Mouse (Mus musculus) WW6 (cell line): ENCODE data around the gene Dram1.
A peak's percentile ranks its signal among the peaks of the same experiment; 100 is the strongest.

Experiments used
- DNase-seq: peaks from one replicate; pipeline ENCODE4 v3.0.0-alpha.2; 2013; ENCODE audit warnings: low read depth, low spot score

Gene Dram1

GRCm38 (mm10) chr10:88350687-88351086, 28.2 kb downstream of the Dram1 start:
- no peak for DNase-seq

- no peak for DNase-seq
Measured at GRCm38 (mm10) chr10:88349800-88350199, 29.1 kb downstream of the Dram1 start.

DNA sequence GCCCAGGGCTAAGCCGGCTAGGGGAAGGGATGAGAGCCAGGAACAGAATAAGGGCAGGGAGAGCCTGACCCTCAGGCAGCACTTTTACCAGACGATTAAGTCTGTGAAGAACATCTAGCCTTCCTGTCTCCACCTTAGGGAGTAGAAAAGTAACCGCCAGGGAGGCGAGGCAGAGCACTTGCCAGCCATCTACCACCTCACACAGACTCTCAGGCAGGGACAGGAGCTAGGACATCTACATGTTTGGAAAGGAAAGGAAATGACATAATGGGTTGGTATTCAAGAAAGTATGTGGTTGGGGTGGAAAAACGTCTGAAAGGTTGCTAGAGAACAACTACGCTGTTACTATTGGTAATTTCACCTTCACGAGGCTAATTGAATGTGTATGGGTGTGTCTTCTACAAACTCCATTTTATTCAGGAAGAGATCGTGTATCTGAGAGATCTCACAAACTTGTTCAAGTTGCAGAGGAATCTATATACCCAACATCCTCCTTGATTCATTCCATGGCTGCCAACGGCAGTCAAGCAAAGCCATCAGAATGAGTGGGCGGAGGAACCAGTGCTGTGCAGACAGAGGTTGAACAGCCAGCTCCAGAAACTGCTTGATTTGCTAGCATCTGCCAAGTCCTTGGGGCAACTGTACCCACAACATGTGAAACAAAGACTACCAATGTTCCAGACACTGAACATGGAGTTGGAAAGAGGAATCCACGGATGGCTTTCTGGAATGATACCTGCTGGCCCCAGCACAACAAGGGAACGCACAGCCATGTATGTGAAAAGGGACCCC, 32.2 kb downstream of the Dram1 start:
- no peak for DNase-seq

GRCm38 (mm10) chr10:88345899-88346401, 32.9 kb downstream of the Dram1 start:
- no peak for DNase-seq

GRCm38 (mm10) chr10:88341368-88341767, 37.5 kb downstream of the Dram1 start:
- DNase-seq: no peak

- DNase-seq: no peak
Measured at GRCm38 (mm10) chr10:88340660-88341059, 38.2 kb downstream of the Dram1 start.

GRCm38 (mm10) chr10:88330695-88331094, 48.2 kb downstream of the Dram1 start:
- no peak for DNase-seq

DNA sequence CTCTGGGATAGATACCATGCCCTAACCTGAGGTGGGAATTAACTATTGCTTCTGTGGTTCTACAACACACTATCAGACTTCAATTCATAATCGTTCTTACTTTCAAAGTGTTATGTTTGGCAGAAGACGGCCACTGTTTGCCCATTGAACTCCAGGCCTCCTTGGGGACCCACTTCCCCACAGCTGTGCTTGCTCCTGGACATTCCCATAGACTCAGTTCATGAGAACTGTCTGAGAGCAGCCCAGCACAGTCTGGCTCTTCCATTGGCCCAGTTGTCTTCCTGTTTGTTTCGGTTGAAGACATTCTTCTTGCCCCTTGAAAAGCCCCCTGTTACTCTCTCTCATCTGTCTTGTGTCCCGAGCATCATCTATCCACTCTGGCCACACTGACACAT, 50.8 kb downstream of the Dram1 start:
- no peak for DNase-seq

DNA sequence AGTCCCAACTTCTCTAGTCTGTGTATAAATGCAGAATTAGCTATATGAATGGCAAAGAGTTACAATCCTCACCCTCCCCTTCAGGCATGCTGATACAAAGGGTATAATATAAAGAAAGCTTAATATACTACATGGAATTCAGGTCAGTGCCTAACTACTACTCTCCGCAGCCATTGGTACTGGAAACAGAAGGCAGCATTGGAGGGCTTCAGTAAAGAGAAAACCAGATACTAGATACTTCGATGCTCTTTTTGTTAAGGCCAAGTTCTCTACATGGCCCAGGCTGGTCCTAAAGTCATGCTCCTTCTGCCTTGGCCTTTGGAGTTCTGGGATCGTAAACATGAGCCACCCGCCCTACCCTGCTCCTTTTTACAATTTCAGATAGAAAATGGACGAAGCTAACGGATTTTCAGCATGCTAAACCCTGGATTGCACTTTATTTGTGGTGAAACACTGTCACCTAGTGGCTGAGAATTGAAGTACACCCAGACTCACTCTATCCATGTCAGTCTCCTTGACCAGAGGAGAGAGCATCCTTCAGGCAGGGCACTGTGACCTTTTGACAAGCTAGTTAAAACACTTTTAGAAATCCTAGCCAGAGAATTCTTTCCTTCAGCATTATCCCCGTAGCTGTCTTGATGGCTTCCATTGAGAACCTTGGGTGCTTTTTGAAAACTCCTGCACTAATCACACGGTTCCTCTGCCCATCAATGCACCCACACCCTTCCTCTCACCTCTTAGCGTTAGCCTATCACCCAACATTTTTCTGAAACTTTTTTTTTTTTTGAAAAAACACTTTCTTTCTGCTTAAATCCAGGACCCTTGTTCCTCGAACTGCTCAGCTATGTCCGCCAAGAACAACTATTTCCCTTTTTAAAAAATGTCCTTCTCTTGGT, 51.5 kb downstream of the Dram1 start:
- no peak for DNase-seq

- no peak for DNase-seq
Measured at GRCm38 (mm10) chr10:88321739-88322138, 57.1 kb downstream of the Dram1 start.

GRCm38 (mm10) chr10:88320714-88321416, 58.0 kb downstream of the Dram1 start:
- DNase-seq: no peak

- no peak for DNase-seq
Measured at GRCm38 (mm10) chr10:88318179-88318578, 60.7 kb downstream of the Dram1 start.

- DNase-seq: no peak
Measured at GRCm38 (mm10) chr10:88317151-88317550, 61.7 kb downstream of the Dram1 start.

- DNase-seq: no peak
Measured at GRCm38 (mm10) chr10:88314841-88315240, 64.0 kb downstream of the Dram1 start.

DNA sequence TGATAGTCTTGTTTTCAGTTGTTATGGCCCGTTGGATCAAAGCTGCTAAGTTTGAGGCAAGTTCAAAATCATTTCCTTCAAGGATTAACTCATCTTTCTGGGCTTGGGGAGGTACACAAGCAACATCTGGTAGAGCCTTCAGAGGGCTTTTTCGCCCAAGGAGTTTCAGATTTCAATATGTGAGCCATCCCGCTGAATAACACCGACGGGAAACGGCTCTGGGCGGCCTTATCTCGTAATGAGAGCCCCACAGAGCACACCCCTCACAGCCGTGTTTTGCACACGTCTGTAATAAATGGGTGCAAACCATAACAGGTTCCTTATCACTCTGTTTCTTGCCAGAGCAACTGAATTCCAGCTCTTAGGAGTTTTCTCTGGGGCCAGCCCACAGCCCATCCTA, 69.0 kb downstream of the Dram1 start:
- no peak for DNase-seq

- DNase-seq: no peak
Measured at GRCm38 (mm10) chr10:88306235-88306634, 72.6 kb downstream of the Dram1 start.

DNA sequence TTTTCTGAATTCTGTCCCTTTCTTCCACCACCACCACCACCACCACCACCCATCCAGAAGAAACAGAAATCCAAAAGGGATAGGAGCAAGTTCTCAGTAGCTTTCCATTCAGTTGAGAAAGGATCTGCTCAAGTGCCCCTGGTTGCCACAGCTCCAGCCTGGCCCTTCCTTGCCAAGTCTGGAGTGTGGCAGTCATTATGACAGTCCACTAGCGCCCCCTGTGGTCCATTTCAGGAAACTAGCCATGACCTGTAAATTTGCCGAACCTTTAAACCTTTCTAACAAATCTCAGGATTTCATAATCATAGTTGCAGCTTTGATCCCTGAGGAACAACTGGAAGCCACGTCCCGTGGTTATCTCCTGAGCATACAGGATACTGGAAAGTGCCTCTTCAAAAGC, 74.6 kb downstream of the Dram1 start:
- DNase-seq: peak; percentile 26

DNA sequence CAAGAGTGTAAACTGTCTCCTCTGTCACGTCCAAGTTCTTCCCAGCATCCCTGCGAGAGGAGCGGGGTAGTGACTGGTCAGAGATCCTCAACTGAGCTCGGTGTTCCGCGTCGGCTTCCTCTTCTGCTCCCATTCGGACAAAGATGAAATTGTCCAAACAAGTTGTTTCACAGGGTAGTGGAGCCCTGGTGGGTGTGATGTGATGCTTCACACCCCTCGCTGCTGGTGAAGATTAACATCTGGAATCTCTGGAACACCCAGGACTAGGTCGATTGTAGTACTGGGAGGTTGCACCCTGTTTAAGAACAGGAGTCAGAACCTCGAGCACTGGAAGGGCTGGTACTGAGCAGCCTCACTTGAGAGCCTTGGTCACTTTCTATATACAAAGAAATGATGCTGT, 75.8 kb downstream of the Dram1 start:
- DNase-seq: no peak

GRCm38 (mm10) chr10:88301802-88302470, 76.9 kb downstream of the Dram1 start:
- DNase-seq: no peak

- no peak for DNase-seq
Measured at GRCm38 (mm10) chr10:88296991-88297390, 81.9 kb downstream of the Dram1 start.

DNA sequence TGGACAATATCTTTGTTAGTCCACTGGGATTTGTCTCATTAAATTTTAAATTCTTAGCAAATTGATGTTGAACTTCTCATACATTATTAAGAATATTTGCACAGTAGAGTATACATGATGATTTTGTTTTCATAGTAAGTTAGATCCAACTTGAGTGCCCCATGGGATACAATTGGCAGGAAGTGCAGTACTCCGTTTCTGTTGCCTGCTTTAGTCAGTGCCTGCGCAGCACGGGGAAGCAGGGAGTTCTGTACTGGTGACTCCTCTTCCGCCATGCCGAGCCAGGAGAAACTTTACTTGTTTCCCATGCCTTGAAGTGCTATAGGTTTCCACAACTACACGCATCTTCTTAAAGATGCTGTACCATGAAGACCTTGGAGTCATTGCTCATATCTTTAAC, 83.8 kb downstream of the Dram1 start:
- no peak for DNase-seq
